Mouse (Mus musculus) heart, embryonic 11.5 days (tissue): ENCODE data around the gene Hormad1. TPM values are rescaled to one million over a fixed set of nuclear protein-coding genes. Genes with fewer than 3 reads are reported as not detected.
"Not testable (repeated sequence)": the region's sequence is repeated elsewhere in the genome, so short reads cannot be mapped to it uniquely, and the experiment has no call there.

Experiments
- ATAC-seq: fragments of 200-750 bp; cut with Nextera tagmentation; replicated peaks from 2 replicates; pipeline ENCODE4 v1.8.0; 2017; ENCODE audit warnings: moderate library complexity; ENCODE audit not compliant: insufficient number of reproducible peaks, low FRiP score, low TSS enrichment
- H3K27ac ChIP-seq: fragments of 300-500 bp; sonication (generic); 2 replicates; pipeline ENCODE4 v1.5.1; 2014; ENCODE audit warnings: mild to moderate bottlenecking, low read depth, low read length
- H3K27me3 ChIP-seq: fragments of 300-500 bp; sonication (generic); 2 replicates; pipeline ENCODE4 v1.6.1; 2014; ENCODE audit warnings: mild to moderate bottlenecking, low read length, mixed read lengths; ENCODE audit not compliant: control insufficient read depth, insufficient read depth
- H3K36me3 ChIP-seq: fragments of 300-500 bp; sonication (generic); 2 replicates; pipeline ENCODE4 v1.6.1; 2014; ENCODE audit warnings: mild to moderate bottlenecking, low read length, moderate library complexity, mixed read lengths; ENCODE audit not compliant: control insufficient read depth, insufficient read depth
- H3K4me1 ChIP-seq: fragments of 300-500 bp; sonication (generic); 2 replicates; pipeline ENCODE4 v1.6.1; 2014; ENCODE audit warnings: low read length; ENCODE audit not compliant: control insufficient read depth, insufficient read depth
- H3K4me2 ChIP-seq: fragments of 300-500 bp; sonication (generic); 2 replicates; pipeline ENCODE4 v1.6.1; 2014; ENCODE audit warnings: mild to moderate bottlenecking, moderate library complexity
- H3K4me3 ChIP-seq: fragments of 300-500 bp; sonication (generic); 2 replicates; pipeline ENCODE4 v1.5.1; 2014; ENCODE audit warnings: low read depth, low read length
- H3K9ac ChIP-seq: fragments of 300-500 bp; sonication (generic); 2 replicates; pipeline ENCODE4 v1.6.1; 2014; ENCODE audit warnings: mild to moderate bottlenecking, low read depth, low read length, moderate library complexity
- H3K9me3 ChIP-seq: fragments of 300-500 bp; sonication (generic); replicated peaks from 2 replicates; pipeline ENCODE4 v1.6.1; 2016; ENCODE audit warnings: low read length; ENCODE audit not compliant: control insufficient read depth
- WGBS: fragments of 180-500 bp; shearing (Covaris S2); extraction: QIAGEN DNeasy Blood & Tissue Kit; methylation state at CpG from one replicate; pipeline ENCODE4 v1.1.7; 2014; ENCODE audit not compliant: insufficient replicate concordance; 5-methylcytosine and 5-hydroxymethylcytosine counted together
- polyA plus RNA-seq: library from polyadenylated mRNA; unstranded; fragments of >200 nt; fragmentation: Nextera tagmentation; extraction: Ambion mirVana; gene quantifications from 2 replicates; pipeline ENCODE4 v1.2.1, GENCODE M21; 2014

The Hormad1 gene
- polyA plus RNA-seq, 1 experiment from 2014 or later, result not detected

- Histone ChIP-seq H3K4me3 (no peak overlapping the region), H3K27ac (no peak overlapping the region), H3K4me1 (peaks cover 7% of the 10 kb centered on the region), H3K27me3 (no peaks in the 10 kb centered on the region), H3K36me3 (peaks cover 21% of the 10 kb centered on the region), H3K9me3 (no peaks in the 10 kb centered on the region), H3K9ac (no peak overlapping the region), H3K4me2 (no peak overlapping the region)
- ATAC-seq, result no peak
- WGBS, result 55% methylated on average over 2 of the region's 2 CpGs
Observed at GRCm38 (mm10) chr3:95623551-95623950, 64.1 kb downstream of the Hormad1 start.

- Histone ChIP-seq H3K36me3 (peaks cover 25% of the 10 kb centered on the region), H3K4me2 (peak overlapping the region; percentile 56), H3K27ac (peak overlapping the region; percentile 42; the same call in 1 of the 2 replicates), H3K9ac (peak overlapping the region; percentile 36; the same call in 1 of the 2 replicates), H3K4me3 (peak overlapping the region; percentile 79)
- H3K4me1 ChIP-seq, H3K9me3 ChIP-seq, ATAC-seq, H3K27me3 ChIP-seq: not testable (repeated sequence)
- WGBS, result 77% methylated on average over 5 of the region's 5 CpGs
Observed at GRCm38 (mm10) chr3:95623991-95624515, 64.6 kb downstream of the Hormad1 start.

GRCm38 (mm10) chr3:95624628-95625503 lies 65.4 kb downstream of the Hormad1 start, which contains the start of gene Ensa:
Gene Ensa, plus strand, starts transcription at chr3:95624993.
- H3K27me3 ChIP-seq, result no peaks in the 10 kb centered on the region
- peak; percentile 99 for ATAC-seq
- peak within 1 kb of the TSS; percentile 80 for H3K4me2 ChIP-seq
- H3K4me3 ChIP-seq, result peak within 1 kb of the TSS; percentile 79
- no peaks in the 10 kb centered on the region for H3K9me3 ChIP-seq
- H3K4me1 ChIP-seq, result peaks cover 7% of the 10 kb centered on the region
- peak within 1 kb of the TSS; percentile 76 for H3K27ac ChIP-seq
- peak within 1 kb of the TSS; percentile 79 for H3K9ac ChIP-seq
- under 1% methylated on average over 44 of the region's 44 CpGs for WGBS
- peaks cover 30% of the 10 kb centered on the region for H3K36me3 ChIP-seq

GRCm38 (mm10) chr3:95627763-95628162 lies 68.3 kb downstream of the Hormad1 start:
- H3K4me1 ChIP-seq, result peaks cover 12% of the 10 kb centered on the region
- no peak overlapping the region for H3K4me2 ChIP-seq
- H3K27ac ChIP-seq, result no peak overlapping the region
- H3K9me3 ChIP-seq, result no peaks in the 10 kb centered on the region
- no peaks in the 10 kb centered on the region for H3K27me3 ChIP-seq
- WGBS, result 83% methylated on average over 5 of the region's 5 CpGs
- ATAC-seq, result no peak
- H3K4me3 ChIP-seq, result no peak overlapping the region
- H3K36me3 ChIP-seq, result peaks cover 45% of the 10 kb centered on the region
- H3K9ac ChIP-seq, result no peak overlapping the region

GRCm38 (mm10) chr3:95629755-95630154 lies 70.3 kb downstream of the Hormad1 start:
- H3K4me2 ChIP-seq, result no peak overlapping the region
- WGBS, result 75% methylated on average over 4 of the region's 4 CpGs
- H3K27ac ChIP-seq, result no peak overlapping the region
- H3K36me3 ChIP-seq, result peaks cover 51% of the 10 kb centered on the region
- no peaks in the 10 kb centered on the region for H3K9me3 ChIP-seq
- no peaks in the 10 kb centered on the region for H3K27me3 ChIP-seq
- no peak for ATAC-seq
- no peak overlapping the region for H3K4me3 ChIP-seq
- no peak overlapping the region for H3K9ac ChIP-seq
- H3K4me1 ChIP-seq, result peaks cover 12% of the 10 kb centered on the region

GRCm38 (mm10) chr3:95630856-95631255 lies 71.4 kb downstream of the Hormad1 start:
- Histone ChIP-seq H3K4me3 (no peak overlapping the region), H3K9me3 (no peaks in the 10 kb centered on the region), H3K9ac (no peak overlapping the region), H3K36me3 (peaks cover 51% of the 10 kb centered on the region), H3K4me2 (no peak overlapping the region), H3K27ac (no peak overlapping the region), H3K27me3 (no peaks in the 10 kb centered on the region), H3K4me1 (peaks cover 9% of the 10 kb centered on the region; the same call in 1 of the 2 replicates)
- 81% methylated on average over 3 of the region's 3 CpGs for WGBS
- ATAC-seq, result no peak

GRCm38 (mm10) chr3:95631304-95631703 lies 71.8 kb downstream of the Hormad1 start:
- H3K36me3 ChIP-seq, result peaks cover 51% of the 10 kb centered on the region
- H3K4me1 ChIP-seq, result peaks cover 6% of the 10 kb centered on the region; the same call in 1 of the 2 replicates
- no peak overlapping the region for H3K4me2 ChIP-seq
- WGBS, result 77% methylated on average over 6 of the region's 6 CpGs
- no peak for ATAC-seq
- 0 out of 2 replicates have a peak overlapping the region, but pooled peaks have one; percentile 6 for H3K27ac ChIP-seq
- H3K27me3 ChIP-seq, result no peaks in the 10 kb centered on the region
- H3K9ac ChIP-seq, result no peak overlapping the region
- H3K4me3 ChIP-seq, result no peak overlapping the region
- H3K9me3 ChIP-seq, result no peaks in the 10 kb centered on the region

GRCm38 (mm10) chr3:95632648-95633588 lies 73.4 kb downstream of the Hormad1 start:
- Histone ChIP-seq H3K4me2 (no peak overlapping the region), H3K9me3 (no peaks in the 10 kb centered on the region), H3K27ac (peak overlapping the region; percentile 29; the same call in 1 of the 2 replicates), H3K9ac (0 out of 2 replicates have a peak overlapping the region, but pooled peaks have one; percentile 46), H3K4me1 (peaks cover 5% of the 10 kb centered on the region; the same call in 1 of the 2 replicates), H3K36me3 (peaks cover 40% of the 10 kb centered on the region), H3K27me3 (no peaks in the 10 kb centered on the region), H3K4me3 (no peak overlapping the region)
- WGBS, result 69% methylated on average over 12 of the region's 12 CpGs
- ATAC-seq, result no peak
